Mouse (Mus musculus): ENCODE data around the gene Bahd1. TPM values are rescaled to one million over a fixed set of nuclear protein-coding genes. Genes with fewer than 3 reads are reported as not detected.

Bahd1 gene
- total RNA-seq, 1 experiment from 2014 or later = 16.2 TPM

DNA sequence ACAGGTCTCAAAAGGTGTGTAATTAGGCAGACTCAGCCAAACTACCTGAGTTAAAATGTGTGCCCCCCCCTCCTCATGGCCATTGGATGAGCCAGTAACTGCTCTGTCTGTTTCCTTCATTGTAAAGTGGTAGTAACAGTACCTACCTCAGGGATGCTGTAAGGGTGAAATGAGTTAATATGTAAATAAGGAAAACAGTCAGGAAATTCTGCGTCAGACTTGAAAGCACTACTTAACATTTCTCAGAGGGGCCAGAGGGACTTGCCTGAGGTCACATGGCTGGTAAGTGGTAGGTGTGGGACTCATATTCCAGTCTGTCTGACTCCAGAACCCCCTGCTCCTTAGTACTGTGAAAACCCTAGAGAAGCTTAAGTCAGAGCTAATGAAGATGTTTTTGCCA lies 18.4 kb downstream of the Bahd1 start:
- no peak for ATAC-seq (ENCODE audit: extremely low read depth, insufficient number of reproducible peaks, low FRiP score, poor library complexity, severe bottlenecking)

DNA sequence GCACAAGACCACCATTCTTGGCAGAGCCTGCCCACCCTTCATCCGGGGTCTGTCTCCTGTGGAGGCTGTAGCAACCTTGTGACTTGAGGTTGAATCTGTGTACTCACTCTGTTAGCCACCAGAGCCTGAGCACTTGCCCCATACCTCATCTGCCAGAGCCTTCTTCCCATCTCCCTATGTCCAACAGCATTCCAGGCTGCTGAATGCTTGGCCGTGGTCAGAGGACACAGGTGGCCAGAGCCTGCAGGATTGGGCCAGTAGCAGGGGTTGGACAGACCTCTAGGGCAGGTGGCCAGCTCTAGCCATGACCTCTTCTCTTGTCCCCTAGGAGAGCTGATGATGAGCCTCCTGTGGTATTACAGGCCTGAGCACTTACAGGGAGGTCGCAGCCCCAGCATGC lies 20.3 kb downstream of the Bahd1 start:
- ATAC-seq (ENCODE audit: extremely low read depth, insufficient number of reproducible peaks, low FRiP score, poor library complexity, severe bottlenecking) = no peak

DNA sequence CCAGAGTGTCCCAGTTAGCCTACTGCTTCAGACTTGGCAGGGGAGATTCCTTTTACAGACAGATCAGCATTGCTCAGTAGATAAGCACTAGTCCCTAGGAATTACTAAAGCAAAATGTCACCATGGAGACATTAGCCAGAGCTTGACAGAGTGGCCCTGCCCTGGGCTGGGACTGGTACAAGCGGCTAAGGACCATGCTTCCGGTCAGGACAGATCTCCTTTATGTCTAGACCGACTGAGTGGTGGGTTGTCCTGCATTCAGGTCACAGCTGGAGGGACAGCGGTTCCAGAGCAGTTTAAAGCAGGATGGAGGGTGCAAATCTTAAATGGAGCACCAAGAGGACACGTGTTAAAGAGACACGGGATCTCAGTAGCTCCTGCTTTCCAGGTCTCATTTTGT lies 25.8 kb downstream of the Bahd1 start:
- ATAC-seq (ENCODE audit: extremely low read depth, insufficient number of reproducible peaks, low FRiP score, poor library complexity, severe bottlenecking) = no peak

DNA sequence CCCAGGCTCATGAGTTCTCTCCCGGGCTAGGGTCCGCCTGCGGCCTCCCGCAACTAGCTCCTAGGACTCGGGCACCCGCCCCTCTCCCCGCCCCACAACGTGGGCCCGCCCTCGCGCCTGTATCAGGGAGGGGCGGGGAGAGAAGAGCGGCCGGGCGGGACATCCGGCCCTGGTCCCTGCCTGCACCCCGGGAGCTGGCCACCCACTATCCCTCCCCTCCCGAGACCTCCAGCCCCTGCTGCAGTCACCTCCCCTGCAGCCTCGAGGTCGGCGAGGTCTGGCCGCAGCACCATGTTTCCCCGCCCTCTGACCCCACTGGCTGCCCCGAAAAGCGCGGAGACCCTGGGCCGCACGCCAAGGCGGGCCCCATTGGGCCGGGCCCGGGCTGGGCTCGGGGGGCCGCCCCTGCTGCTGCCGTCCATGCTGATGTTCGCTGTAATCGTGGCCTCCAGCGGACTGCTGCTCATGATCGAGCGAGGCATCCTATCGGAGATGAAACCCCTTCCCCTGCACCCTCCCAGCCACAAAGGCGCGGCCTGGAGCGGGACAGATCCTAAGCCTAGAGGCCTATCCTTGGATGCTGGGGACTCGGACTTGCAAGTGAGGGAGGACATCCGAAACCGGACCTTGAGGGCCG lies 26.3 kb downstream of the Bahd1 start, which contains the start of gene Chst14:
Chst14 (plus strand) TSS at position 136 of the 637 bp plus-strand sequence.
- ATAC-seq (ENCODE audit: extremely low read depth, insufficient number of reproducible peaks, low FRiP score, poor library complexity, severe bottlenecking) = peak; percentile 70

DNA sequence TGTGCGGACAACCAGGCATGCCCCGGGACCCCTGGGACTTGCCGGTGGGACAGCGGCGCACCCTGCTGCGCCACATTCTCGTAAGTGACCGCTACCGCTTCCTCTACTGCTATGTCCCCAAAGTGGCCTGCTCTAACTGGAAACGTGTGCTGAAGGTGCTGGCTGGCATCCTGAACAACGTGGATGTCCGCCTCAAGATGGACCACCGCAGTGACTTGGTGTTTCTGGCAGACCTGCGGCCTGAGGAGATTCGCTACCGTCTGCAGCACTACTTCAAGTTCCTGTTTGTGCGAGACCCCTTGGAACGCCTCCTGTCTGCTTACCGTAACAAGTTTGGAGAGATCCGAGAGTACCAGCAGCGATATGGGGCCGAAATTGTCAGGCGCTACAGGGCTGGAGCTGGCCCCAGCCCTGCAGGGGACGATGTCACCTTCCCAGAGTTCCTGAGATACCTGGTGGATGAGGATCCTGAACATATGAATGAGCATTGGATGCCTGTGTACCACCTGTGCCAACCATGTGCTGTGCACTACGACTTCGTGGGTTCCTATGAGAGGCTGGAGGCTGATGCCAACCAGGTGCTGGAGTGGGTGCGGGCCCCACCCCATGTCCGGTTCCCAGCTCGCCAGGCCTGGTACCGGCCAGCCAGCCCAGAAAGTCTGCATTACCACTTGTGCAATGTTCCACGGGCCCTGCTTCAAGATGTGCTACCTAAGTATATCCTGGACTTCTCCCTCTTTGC lies 27.0 kb downstream of the Bahd1 start:
- no peak for ATAC-seq (ENCODE audit: extremely low read depth, insufficient number of reproducible peaks, low FRiP score, poor library complexity, severe bottlenecking)

DNA sequence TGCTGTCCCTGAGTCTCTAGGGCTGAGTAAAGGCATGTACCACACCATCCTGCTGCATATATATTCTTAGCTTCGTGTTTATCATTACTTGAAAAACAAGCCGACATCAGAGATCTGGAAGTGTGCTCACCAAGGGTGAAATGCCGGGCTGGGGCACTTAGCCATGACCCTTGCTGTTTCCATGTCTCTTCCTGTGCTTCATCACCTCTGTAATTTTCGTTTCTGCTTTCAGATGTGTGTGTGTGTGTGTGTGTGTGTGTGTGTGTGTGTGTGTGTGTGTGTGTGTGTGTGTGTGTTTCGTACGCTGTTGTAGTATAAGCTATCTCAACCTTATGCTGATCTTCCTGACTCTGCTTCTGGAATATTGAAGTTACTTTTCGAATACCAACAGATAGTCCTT lies 41.2 kb downstream of the Bahd1 start:
- ATAC-seq (ENCODE audit: extremely low read depth, insufficient number of reproducible peaks, low FRiP score, poor library complexity, severe bottlenecking) = peak; percentile 73; the same call in 1 of the 2 replicates

DNA sequence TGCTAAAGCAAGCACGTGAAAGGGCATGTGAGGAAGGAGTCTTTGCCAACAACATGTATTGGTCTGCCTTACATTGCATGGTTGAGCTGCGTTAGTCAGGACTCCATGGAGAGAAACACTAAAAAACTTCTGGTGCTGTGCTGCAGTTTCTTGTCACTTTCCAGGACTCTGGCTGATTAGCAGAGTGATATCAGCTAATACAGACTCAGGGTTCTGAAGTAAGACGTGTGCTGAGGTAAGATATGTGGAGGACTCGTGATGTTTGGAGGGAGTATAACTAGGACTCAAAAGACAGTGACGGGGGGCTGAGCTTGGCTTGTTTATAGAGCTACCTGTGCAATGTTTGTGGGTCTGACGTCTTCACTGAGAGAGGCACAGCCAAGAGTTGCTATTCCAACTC lies 43.1 kb downstream of the Bahd1 start:
- ATAC-seq (ENCODE audit: extremely low read depth, insufficient number of reproducible peaks, low FRiP score, poor library complexity, severe bottlenecking) = no peak

DNA sequence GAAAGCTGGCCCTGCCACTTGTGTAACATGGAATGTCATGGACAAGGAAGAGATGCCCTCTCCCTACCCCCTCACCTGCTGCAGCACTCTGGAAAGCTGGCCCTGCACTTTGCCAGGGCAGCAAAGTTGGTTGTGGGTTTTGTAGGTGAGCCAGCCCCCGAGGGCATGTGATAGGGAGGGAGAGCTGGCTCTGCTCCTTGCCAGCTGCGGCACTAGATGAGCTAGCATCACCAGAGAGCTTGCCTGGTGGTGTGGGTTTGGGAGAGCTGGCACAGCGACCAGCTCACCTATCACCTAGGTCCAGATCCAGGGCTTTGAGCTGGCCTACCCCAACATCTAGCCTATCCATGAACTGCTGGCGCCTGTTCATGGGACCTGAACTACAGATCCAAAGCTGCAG lies 48.6 kb downstream of the Bahd1 start:
- ATAC-seq (ENCODE audit: extremely low read depth, insufficient number of reproducible peaks, low FRiP score, poor library complexity, severe bottlenecking) = no peak

DNA sequence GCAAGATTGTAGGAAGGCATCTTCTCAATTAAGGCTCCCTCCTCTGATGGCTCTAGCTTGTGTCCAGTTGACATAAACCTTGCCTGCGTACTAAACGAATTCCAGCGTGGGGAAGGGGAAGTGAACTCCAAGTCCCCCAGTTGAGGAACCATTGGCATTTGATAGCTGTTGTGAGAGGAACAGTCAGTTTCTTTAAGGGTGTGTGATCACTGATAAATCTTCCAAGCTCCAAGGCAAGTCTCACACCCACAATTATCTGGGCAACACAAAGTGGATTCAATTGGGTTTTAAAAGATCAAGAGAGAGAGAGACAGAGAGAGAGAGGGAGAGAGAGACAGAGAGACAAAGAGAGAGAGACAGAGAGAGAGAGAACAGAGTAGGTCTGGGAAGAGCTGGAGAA lies 49.5 kb downstream of the Bahd1 start:
- ATAC-seq (ENCODE audit: extremely low read depth, insufficient number of reproducible peaks, low FRiP score, poor library complexity, severe bottlenecking) = no peak

DNA sequence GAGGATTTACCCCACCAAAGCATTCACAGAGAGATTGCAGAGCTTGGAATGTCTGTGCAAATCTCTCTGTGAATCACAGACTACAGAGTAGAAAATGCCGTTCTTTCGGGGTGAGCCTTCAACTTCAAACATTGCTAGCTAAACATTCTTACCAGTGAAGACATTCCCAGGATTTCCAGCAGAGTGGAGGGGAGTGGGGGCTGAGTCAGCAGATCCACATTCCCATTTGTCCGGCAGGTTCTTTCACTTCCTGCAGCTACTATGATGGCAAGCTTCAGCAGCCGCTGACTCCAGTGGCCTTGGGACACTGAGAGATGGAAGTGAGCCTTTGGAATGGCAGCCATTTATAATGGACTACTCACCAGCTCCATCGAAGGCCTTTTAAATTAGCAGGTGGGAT lies 56.3 kb downstream of the Bahd1 start:
- ATAC-seq (ENCODE audit: extremely low read depth, insufficient number of reproducible peaks, low FRiP score, poor library complexity, severe bottlenecking) = no peak

DNA sequence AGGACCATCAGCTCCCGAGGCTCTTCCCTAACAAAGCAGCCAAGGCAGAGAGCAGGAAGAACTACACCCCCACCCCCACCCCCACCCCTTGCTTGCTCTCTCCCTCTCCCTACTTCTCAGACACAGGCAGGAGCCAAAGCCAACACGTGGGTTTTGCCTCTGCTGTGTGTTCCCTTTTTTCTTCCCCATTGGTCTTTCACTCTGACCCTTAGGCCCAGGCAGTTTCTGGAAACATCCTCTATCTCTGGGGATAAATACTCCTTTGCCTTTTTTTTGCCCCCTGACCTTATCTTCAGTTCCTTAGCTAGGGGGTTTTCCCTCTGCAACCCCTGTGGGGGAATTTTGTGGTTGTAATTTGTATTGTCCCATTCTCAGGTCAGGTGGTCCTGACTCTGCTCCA lies 59.5 kb downstream of the Bahd1 start:
- no peak for ATAC-seq (ENCODE audit: extremely low read depth, insufficient number of reproducible peaks, low FRiP score, poor library complexity, severe bottlenecking)

DNA sequence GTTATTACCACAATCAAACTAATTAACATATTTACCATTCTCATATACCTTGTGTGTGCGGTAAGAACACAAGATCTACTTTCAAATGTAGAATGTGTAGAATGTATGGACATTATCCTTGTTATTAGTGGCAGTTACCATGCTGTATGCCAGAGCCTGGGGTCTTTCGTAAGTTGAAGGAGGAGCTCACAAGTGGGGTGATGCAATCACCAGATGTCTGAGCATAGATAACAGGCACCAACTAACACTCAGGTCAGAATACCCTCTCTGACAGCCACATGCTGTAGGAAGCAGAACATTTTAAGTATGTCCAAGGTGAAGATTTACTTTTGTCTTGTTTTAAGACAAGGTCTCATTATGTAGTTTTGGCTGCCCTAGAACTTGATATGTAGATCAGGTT lies 60.2 kb downstream of the Bahd1 start:
- ATAC-seq (ENCODE audit: extremely low read depth, insufficient number of reproducible peaks, low FRiP score, poor library complexity, severe bottlenecking) = no peak

DNA sequence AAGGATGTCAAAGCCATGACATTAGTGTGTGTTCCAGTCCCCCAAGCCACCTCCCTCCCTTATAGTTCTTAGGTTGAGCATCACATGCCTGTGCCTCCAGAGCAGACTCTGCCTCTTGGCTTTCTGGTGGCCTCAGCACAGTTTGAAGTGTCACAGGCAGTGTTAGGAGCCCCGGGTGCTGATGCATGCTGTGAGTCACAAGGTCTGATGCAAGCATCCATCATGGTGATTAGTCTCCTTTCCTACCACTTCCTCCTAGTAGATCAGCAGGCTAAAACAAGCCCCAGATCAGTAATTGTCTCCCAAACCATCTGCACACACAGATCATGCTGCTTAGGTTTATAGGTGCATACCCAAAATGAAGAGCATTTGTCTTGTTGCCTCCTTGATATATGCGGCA lies 61.4 kb downstream of the Bahd1 start:
- no peak for ATAC-seq (ENCODE audit: extremely low read depth, insufficient number of reproducible peaks, low FRiP score, poor library complexity, severe bottlenecking)

DNA sequence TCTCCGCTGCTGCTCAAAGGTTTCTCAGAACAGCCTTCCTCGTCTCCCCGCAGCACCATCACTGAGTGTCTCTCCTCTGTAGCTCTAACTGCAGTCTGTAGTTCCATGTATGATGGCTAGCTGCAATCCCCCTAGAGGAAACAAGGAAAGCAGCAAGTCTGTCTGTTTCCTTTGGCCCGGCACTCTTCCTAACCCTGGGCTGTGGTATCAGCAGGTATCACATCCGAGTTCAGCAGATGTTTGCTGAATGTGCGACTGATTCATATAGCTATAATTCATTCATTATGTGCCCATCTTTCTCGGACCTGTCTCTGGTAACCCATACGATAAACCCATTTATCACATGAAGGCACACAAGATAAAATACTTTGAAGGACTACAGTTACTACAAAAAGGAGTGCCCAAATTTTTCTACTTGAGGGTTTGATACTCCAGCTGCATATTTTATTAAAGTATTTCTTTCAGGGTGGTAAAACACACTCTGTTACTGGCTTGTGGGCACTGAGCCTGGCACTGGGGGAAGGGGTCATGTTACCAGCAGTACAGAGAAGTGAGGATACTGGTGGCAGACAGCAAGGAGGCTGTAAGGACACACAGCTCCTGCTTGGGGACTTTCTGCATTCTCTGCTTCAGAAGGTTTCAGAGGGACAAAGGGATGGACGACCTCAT lies 63.0 kb downstream of the Bahd1 start:
- ATAC-seq (ENCODE audit: extremely low read depth, insufficient number of reproducible peaks, low FRiP score, poor library complexity, severe bottlenecking) = no peak

DNA sequence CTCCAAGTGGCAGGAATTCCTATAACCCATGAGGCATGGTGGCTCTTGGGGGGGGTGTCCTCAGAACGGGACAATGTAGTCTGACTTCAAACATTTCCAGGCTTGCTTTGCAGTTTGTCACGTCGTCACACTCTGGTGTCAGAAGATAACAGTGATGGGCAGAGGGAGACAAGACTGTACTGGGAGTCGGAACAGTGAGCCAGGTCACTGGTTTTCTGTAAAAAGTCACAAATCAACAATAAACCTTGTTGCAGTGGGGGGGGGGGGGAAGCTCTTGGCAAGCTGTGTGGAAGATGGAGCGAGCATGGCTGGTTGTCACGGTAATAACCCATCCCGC lies 63.5 kb downstream of the Bahd1 start:
- ATAC-seq (ENCODE audit: extremely low read depth, insufficient number of reproducible peaks, low FRiP score, poor library complexity, severe bottlenecking) = no peak

DNA sequence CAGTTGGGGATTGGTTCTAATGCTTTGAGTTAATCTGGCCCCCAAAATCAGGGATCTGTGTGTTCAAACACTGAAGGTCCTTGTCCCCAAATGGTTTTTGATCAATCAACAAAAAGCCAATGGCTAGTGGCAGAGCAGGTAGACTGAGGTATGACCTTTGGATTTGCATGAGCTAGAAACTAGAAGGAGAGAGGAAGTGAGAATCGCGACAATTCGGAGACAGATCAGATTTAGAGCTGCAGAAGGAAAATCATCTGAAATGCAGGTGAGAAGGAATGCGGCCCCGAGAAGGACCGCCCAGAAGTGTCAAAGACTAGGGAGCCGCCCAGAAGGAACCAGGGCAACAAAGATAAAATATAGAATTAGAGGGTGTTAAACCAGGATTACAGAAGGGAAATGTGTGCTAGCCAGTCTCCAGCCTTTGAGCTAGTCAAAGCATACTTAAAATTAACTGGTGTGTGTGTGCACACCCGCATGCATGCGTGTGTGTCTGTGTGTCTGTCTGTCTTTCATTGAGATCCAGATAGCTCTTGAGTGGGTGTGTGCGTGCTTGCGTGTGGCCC lies 69.5 kb downstream of the Bahd1 start:
- ATAC-seq (ENCODE audit: extremely low read depth, insufficient number of reproducible peaks, low FRiP score, poor library complexity, severe bottlenecking) = no peak

DNA sequence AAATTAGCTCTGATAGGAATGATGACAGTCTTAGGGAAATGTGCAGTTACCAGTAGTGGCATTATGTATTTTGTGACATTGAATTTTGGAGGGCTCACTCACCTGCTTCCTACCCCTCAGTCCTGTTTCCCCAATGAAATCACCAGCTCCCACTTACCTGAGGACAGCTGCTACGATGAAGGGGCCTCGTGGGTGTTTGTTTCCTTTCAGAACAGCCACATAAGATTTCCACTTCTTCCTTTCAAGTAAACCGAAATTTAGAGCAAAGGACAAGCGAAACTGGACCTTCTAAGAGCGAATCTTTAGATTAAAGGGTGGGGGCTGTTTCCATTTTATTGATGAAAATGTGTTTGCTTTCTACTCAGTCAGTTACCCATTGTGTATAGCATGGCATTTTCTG lies 71.9 kb downstream of the Bahd1 start:
- no peak for ATAC-seq (ENCODE audit: extremely low read depth, insufficient number of reproducible peaks, low FRiP score, poor library complexity, severe bottlenecking)

DNA sequence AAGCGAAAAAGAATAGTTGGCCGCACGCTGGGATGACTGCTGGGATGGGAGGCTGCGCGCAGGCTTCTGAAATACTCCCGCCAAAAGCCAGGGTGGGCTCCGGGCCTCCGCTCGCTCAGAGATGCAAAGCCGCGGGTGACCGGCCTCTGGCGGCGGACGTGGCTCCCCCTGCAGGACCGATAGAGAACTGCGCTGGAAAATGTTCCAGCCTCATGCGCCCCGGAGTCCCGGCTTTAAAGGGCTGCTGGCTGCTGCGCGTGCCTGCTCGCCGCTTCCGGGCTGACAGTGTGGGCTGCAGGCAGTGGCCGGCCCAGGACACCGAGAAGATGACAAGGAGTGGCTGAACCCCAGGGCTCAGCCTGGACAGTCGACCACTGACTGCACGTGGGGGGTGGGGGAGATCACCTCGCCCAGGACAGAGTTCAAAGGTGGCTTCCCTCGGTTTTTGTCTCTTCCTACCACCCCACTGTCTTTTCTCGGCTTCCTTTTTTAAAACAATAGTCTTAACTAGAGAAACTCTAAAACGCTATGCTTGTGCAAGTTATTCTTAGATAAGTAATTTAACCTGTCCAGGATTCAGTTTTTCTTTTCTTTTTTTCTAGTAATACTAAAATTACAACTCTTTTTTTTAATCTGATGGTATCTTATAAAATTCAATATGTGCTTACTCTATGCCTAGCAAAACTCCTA lies 72.7 kb downstream of the Bahd1 start:
- peak; percentile 62 for ATAC-seq (ENCODE audit: extremely low read depth, insufficient number of reproducible peaks, low FRiP score, poor library complexity, severe bottlenecking)

Data from neutrophil, adult 5-6 weeks (primary cell).